Mouse (Mus musculus): ENCODE measurements around the gene Gm3015. TPM values are rescaled to one million over a fixed set of nuclear protein-coding genes. Genes with fewer than 3 reads are reported as not detected.

Gene Gm3015
- polyA plus RNA-seq (2015; fragmentation: Nextera tagmentation; extraction: Ambion mirVana), result not detected in 2 replicates

DNA sequence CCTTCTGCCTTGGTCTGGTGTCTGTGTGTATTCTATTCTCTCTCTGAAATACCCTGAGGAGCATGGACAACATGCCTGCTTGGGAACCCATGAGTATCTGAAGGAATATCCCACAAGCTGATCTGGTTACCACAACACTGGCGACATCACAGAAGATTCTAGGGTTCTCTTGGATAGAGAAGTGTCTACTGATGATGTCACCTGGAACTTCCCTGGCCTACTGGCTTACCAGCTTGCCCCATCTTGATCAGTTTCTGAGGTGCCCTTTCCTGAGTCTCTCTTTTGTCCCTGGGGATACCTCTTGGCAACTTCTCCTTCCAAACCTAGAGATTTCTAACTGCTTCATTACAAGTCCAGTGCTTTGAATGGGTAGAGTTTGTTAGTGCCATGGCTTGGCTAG, at the start of gene Gm3015:
Gene Gm3015, minus strand, starts transcription at position 101 of the 400 bp plus-strand sequence.

DNA sequence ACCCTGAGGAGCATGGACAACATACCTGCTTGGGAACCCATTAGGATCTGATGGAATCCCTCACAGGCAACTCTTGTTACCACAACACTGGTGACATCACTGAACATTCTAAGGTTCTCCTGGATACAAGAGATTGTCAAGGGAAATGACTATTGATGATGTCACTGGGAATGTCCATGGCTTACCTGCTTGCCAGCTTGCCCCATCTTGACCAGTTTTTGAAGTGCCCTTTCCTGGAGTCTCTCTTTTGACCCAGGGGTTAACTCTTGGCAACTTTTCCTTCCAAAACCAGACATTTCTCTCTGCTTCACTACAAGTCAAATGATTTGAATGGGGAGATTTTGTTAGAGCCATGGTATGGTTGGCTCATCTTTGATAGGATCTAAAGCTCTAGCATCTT, 29.3 kb upstream of the Gm3015 start, which contains the start of gene Gm10377:
Gene Gm10377, minus strand, starts transcription at position 101 of the 400 bp plus-strand sequence.

Other genes with a start within 250 kb of the Gm3015 start
- not detected in 2 replicates for gene Gm8024, start 244.5 kb downstream of the Gm3015 start, polyA plus RNA-seq (2015; fragmentation: Nextera tagmentation; extraction: Ambion mirVana)
- not detected in 2 replicates for gene Gm17124, start 168.9 kb downstream of the Gm3015 start, polyA plus RNA-seq (2015; fragmentation: Nextera tagmentation; extraction: Ambion mirVana)
- gene Gm3633, start 126.9 kb downstream of the Gm3015 start, polyA plus RNA-seq (2015; fragmentation: Nextera tagmentation; extraction: Ambion mirVana), result not detected in 2 replicates
- not detected in 2 replicates for gene Gm10378, start 112.9 kb downstream of the Gm3015 start, polyA plus RNA-seq (2015; fragmentation: Nextera tagmentation; extraction: Ambion mirVana)
- gene Gm10377, start 29.2 kb upstream of the Gm3015 start, polyA plus RNA-seq (2015; fragmentation: Nextera tagmentation; extraction: Ambion mirVana), result not detected in 2 replicates
- not detected in 2 replicates for gene Gm21977, start 84.7 kb upstream of the Gm3015 start, polyA plus RNA-seq (2015; fragmentation: Nextera tagmentation; extraction: Ambion mirVana)
- not detected in 2 replicates for gene Gm8082, start 224.8 kb upstream of the Gm3015 start, polyA plus RNA-seq (2015; fragmentation: Nextera tagmentation; extraction: Ambion mirVana)
- not detected in 2 replicates for gene Gm10376, start 246.8 kb upstream of the Gm3015 start, polyA plus RNA-seq (2015; fragmentation: Nextera tagmentation; extraction: Ambion mirVana)

All from adrenal gland, postnatal 0 days (tissue).